Mouse (Mus musculus) cerebellum, adult 9-11 months (tissue): ENCODE data around the gene Rhox2e.
"Not testable (repeated sequence)": the region's sequence is repeated elsewhere in the genome, so short reads cannot be mapped to it uniquely, and the experiment has no call there.

Experiments
- DNase-seq: peaks from one replicate; pipeline ENCODE4 v3.0.0; 2022

Gene Rhox2e

GRCm38 (mm10) chrX:37530152-37530551 lies at the start of gene Rhox2e:
Gene Rhox2e (plus strand): TSS chrX:37530452.
- DNase-seq, result not testable (repeated sequence)

- DNase-seq, result not testable (repeated sequence)
Measured at GRCm38 (mm10) chrX:37514059-37514458, 16.2 kb upstream of the Rhox2e start, which contains the start of gene Rhox4d. Gene Rhox4d (plus strand): TSS chrX:37514359.

DNA sequence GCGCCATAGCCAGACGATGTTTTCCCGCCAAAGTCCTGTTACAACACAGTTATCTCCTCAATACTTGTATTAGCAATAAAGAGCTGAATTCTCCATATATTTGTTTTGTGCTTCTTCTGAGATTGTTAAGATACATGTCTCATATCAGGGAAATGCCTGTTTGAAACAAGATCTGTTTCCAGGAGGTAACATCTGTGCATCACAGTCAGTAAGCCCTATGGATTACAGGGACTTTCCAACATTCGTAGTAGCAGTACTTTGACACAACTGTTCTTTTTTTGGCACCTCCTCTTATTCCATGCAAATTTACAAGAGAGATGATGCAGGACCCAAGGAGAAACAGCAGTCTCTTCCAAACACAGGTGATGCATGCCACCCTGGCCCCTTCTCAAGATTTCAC lies 11.5 kb downstream of the Rhox2e start, which contains the start of gene Rhox3e:
Gene Rhox3e, plus strand, starts transcription at position 301 of the 400 bp plus-strand sequence.
- DNase-seq, result not testable (repeated sequence)

DNA sequence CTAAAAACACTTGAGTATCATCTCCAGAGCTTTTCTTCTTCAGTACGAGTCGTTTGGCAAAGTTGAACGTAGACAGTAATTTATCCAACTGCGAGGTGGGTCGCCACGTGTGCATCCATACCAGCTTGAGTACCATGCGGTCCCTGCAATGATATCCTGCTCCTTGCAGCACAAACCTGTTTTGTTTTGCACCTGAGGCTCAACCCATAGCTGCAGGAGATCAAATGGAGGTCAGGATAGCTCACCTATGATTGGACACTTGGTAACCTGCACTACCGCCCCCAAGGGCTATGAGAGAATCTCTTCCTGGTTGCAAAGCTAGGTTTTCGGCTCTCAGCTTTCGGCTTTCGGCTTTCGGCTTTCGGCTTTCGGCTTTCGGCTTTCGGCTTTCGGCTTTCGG lies 26.9 kb downstream of the Rhox2e start, which contains the start of gene Rhox4e:
Gene Rhox4e, plus strand, starts transcription at position 301 of the 400 bp plus-strand sequence.
- not testable (repeated sequence) for DNase-seq

DNA sequence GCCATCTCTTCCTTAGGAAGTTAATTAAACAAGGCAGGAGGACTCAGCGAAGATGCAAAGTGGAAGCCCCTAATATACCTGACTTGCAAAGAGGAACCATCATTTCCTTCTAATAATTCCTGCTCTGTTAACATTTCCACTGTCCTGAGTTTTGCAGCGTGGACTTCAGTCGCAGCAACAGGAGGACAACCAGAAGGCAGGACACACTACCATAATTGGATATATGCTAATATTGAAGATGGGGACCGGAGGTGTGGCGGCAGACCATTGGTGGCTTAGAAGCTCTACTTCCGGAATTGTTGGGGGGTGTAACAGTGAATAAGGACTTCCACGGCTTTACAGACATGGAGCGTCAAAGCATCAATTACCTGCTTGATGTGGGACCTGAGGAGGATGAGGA lies 40.9 kb downstream of the Rhox2e start, which contains the start of gene Rhox2f:
Gene Rhox2f, plus strand, starts transcription at position 301 of the 400 bp plus-strand sequence.
- DNase-seq, result not testable (repeated sequence)

DNA sequence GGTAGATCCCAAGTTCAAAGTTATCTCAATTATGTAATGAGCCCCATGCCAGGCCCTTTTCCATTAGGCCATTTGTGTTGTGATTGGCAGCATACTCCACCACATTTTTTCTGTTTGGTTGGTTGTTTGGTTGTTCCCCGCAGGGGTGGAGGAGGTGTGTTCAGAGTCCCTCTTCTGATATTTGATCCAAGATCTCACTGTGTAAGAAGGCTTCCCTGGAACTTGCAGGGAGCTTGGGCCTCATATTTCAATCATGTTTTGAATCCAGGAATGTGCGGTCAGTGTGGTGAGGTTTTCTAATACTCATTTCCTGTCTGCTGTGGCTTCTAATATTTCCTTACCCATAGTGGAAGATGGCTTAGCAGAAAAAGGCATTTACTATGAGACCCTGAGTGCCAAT lies 42.4 kb downstream of the Rhox2e start:
- DNase-seq, result not testable (repeated sequence)

- not testable (repeated sequence) for DNase-seq
Measured at GRCm38 (mm10) chrX:37580692-37581091, 50.4 kb downstream of the Rhox2e start, which contains the start of gene Rhox3f. Gene Rhox3f (plus strand): TSS chrX:37580992.
